Mouse (Mus musculus) stomach, postnatal 0 days (tissue): ENCODE measurements around the gene Lrrc3. TPM values are rescaled to one million over a fixed set of nuclear protein-coding genes. Genes with fewer than 3 reads are reported as not detected.
"Not testable (repeated sequence)": the region's sequence is repeated elsewhere in the genome, so short reads cannot be mapped to it uniquely, and the experiment has no call there.

Experiments used
- ATAC-seq: fragments of 200-750 bp; cut with Nextera tagmentation; 2 replicates; pipeline ENCODE4 v1.8.0; 2017; ENCODE audit not compliant: low FRiP score, low TSS enrichment
- DNase-seq: peaks from one replicate; pipeline ENCODE4 v3.0.0-alpha.2; 2016; ENCODE audit warnings: low spot score
- H3K27ac ChIP-seq: fragments of 300-500 bp; sonication (generic); replicated peaks from 2 replicates; pipeline ENCODE4 v1.5.1; 2014; ENCODE audit warnings: mild to moderate bottlenecking, control low read depth
- H3K27me3 ChIP-seq: fragments of 300-500 bp; sonication (generic); 2 replicates; pipeline ENCODE4 v1.6.1; 2014; ENCODE audit warnings: low read length; ENCODE audit not compliant: control insufficient read depth, insufficient read depth
- H3K36me3 ChIP-seq: fragments of 300-500 bp; sonication (generic); 2 replicates; pipeline ENCODE4 v1.6.1; 2014; ENCODE audit warnings: low read length, mixed read lengths; ENCODE audit not compliant: control insufficient read depth, insufficient read depth
- H3K4me1 ChIP-seq: fragments of 300-500 bp; sonication (generic); replicated peaks from 2 replicates; pipeline ENCODE4 v1.6.1; 2014; ENCODE audit warnings: antibody characterized with exemption; ENCODE audit not compliant: control insufficient read depth, insufficient read depth
- H3K4me2 ChIP-seq: fragments of 300-500 bp; sonication (generic); replicated peaks from 2 replicates; pipeline ENCODE4 v1.6.1; 2014; ENCODE audit warnings: low read depth, mild to moderate bottlenecking, control low read depth, moderate library complexity
- H3K4me3 ChIP-seq: fragments of 300-500 bp; sonication (generic); 2 replicates; pipeline ENCODE4 v1.5.1; 2014; ENCODE audit warnings: low read depth, low read length, control low read depth
- H3K9ac ChIP-seq: fragments of 300-500 bp; sonication (generic); 2 replicates; pipeline ENCODE4 v1.6.1; 2014; ENCODE audit warnings: mild to moderate bottlenecking, low read length, control low read depth, mixed read lengths
- H3K9me3 ChIP-seq: fragments of 300-500 bp; sonication (generic); 2 replicates; pipeline ENCODE4 v1.6.1; 2016; ENCODE audit warnings: low read length; ENCODE audit not compliant: control insufficient read depth
- CTCF ChIP-seq: IDR thresholded peaks from 2 replicates; pipeline ENCODE4 v1.5.1; 2016; ENCODE audit warnings: antibody characterized with exemption, low read depth, mild to moderate bottlenecking, moderate library complexity
- EP300 ChIP-seq: optimal IDR thresholded peaks from 2 replicates; pipeline ENCODE3; 2016; ENCODE audit warnings: antibody characterized with exemption
- WGBS: fragments of 180-500 bp; shearing (Covaris S2); extraction: QIAGEN DNeasy Blood & Tissue Kit; methylation state at CpG from one replicate; pipeline ENCODE4 v1.1.7; 2014; 5-methylcytosine and 5-hydroxymethylcytosine counted together
- polyA plus RNA-seq: library from polyadenylated mRNA; unstranded; fragments of >200 nt; fragmentation: Nextera tagmentation; extraction: Ambion mirVana; gene quantifications from 2 replicates; pipeline ENCODE4 v1.2.1, GENCODE M21; 2015

The Lrrc3 gene
- polyA plus RNA-seq = 3.3 and 3.6 TPM in 2 replicates

DNA sequence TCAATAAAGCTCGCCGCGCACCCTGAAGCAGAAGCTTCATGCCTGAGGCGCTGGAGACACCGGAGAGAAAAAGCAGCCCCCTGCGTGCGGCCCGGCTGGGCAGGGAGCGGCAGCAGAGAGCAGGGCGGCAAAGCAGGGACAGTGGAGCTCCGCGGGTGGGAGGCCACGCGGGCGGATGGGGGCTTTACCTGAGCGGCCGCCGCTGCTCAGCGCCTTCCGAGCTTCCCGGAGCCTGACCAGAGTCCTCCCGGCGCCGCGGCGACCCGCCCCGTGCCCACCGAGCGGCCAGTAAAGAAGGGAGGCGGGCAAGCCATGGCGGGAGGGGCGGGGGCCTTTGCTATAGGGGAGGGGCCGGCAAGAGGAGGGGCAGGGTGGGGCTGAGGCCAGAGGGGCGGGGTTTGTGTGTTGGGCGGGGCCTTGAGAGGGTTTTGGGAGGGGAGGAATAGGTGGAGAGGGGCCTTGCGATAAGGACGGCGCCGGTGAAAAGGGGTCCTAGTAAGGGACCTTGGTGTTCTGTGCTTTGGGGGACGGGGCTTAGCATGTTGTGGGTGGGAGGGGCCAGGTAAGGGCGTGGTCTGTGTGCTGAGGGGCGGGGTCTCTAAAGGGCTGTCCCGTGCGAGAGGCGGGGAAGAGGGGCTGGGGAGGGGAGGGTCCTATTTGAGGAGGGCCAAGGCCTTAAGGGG lies at the start of gene Lrrc3:
Lrrc3 (minus strand) TSS at position 326 of the 683 bp plus-strand sequence.
- TF ChIP-seq EP300 (no peak), CTCF (peak; percentile 56)
- H3K9me3 ChIP-seq = no peaks in the 10 kb centered on the region
- H3K4me1 ChIP-seq = no peaks in the 10 kb centered on the region; the same call in 1 of the 2 replicates
- DNase-seq (peak; percentile 83), ATAC-seq (peak; percentile 77)
- H3K27me3 ChIP-seq = no peaks in the 10 kb centered on the region
- no peak within 1 kb of the TSS for H3K27ac ChIP-seq
- H3K4me2 ChIP-seq = peak within 1 kb of the TSS; percentile 81
- H3K36me3 ChIP-seq = no peaks in the 10 kb centered on the region
- H3K4me3 ChIP-seq = peak within 1 kb of the TSS; percentile 60
- WGBS = 2% methylated on average over 26 of the region's 46 CpGs
- H3K9ac ChIP-seq = peak within 1 kb of the TSS; percentile 61

GRCm38 (mm10) chr10:77950468-77950867 lies 48.1 kb upstream of the Lrrc3 start:
- WGBS = 90% methylated on average over 8 of the region's 12 CpGs
- not testable (repeated sequence) for H3K4me3 ChIP-seq, H3K36me3 ChIP-seq, H3K4me2 ChIP-seq, H3K9me3 ChIP-seq, H3K27ac ChIP-seq, ATAC-seq, H3K9ac ChIP-seq, H3K27me3 ChIP-seq, H3K4me1 ChIP-seq, DNase-seq

GRCm38 (mm10) chr10:77939685-77940084 lies 37.3 kb upstream of the Lrrc3 start:
- ATAC-seq (no peak), DNase-seq (no peak)
- Histone ChIP-seq H3K27ac (no peak overlapping the region), H3K4me3 (no peak overlapping the region), H3K36me3 (no peaks in the 10 kb centered on the region), H3K9me3 (no peaks in the 10 kb centered on the region), H3K4me2 (no peak overlapping the region), H3K9ac (no peak overlapping the region), H3K4me1 (no peaks in the 10 kb centered on the region), H3K27me3 (no peaks in the 10 kb centered on the region)
- WGBS = 59% methylated on average over 2 of the region's 2 CpGs
- TF ChIP-seq CTCF (no peak), EP300 (no peak)

DNA sequence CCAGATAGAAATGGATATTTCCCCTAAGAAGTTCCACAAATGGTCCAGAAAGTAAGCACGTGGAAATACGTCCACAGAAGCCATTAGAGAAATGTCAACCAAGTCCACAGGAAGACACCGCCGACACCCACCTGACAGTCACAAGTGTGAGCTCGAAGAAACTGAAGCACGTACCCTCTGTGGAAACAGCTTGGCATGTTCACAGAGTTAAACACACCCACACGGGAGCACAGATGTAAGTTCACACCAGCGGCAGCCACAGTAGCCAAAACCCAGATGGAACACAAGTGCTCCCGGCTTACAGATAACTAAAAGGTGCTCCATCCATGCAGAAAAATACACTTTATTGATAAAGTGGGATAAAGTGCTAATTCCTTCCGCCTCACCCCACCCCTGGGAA lies 25.0 kb upstream of the Lrrc3 start:
- Histone ChIP-seq H3K9ac (no peak overlapping the region), H3K4me2 (no peak overlapping the region), H3K27ac (no peak overlapping the region), H3K4me3 (no peak overlapping the region), H3K36me3 (no peaks in the 10 kb centered on the region), H3K4me1 (no peaks in the 10 kb centered on the region), H3K27me3 (no peaks in the 10 kb centered on the region), H3K9me3 (no peaks in the 10 kb centered on the region)
- ATAC-seq (no peak), DNase-seq (no peak)
- 79% methylated on average over 10 of the region's 10 CpGs for WGBS
- TF ChIP-seq CTCF (no peak), EP300 (no peak)

DNA sequence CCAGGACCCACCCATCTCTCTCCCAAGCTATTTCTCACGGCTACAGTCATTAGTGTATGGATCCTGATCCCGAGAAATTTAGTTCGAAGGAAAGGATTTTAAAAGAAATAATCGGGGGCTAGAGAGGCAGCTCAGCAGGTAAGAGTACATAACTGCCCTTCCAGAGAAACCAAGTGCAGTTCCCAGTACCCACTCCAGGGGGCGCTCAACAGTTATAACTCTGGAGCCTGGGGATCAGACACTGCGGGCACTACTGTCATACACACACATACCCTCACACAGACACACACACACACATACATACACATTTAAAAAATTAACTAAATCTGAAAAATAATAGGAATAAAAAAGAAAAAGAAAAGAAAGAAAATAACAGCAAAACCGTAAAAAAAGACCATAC lies 23.8 kb upstream of the Lrrc3 start:
- DNase-seq (peak; percentile 67), ATAC-seq (no peak)
- peak; percentile 71 for TF ChIP-seq CTCF
- no peak for TF ChIP-seq EP300
- H3K4me2 ChIP-seq = no peak overlapping the region
- WGBS = 35% methylated on average over 7 of the region's 7 CpGs
- no peaks in the 10 kb centered on the region for H3K9me3 ChIP-seq
- H3K4me1 ChIP-seq = no peaks in the 10 kb centered on the region
- no peak overlapping the region for H3K4me3 ChIP-seq
- H3K9ac ChIP-seq = no peak overlapping the region
- no peaks in the 10 kb centered on the region for H3K27me3 ChIP-seq
- H3K27ac ChIP-seq = no peak overlapping the region
- H3K36me3 ChIP-seq = no peaks in the 10 kb centered on the region

DNA sequence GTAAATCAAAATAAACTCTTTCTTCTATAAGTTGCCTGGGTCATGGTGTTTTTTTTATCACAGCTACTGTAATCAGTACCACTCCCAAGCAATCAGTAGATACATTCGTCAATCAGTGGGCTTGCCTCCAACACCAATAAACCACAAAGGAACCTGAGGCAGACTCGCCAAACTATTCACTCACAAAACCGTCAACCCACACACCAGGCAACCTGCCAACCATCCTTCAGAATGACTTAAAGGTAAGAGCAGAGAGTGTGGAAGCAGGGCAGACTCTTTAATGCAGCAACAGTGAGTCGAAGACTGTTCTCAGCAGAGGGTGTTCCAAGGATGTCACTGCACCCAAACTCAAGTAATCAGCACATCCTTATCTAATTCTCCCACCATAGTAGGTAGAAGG lies 20.3 kb upstream of the Lrrc3 start:
- Histone ChIP-seq H3K27ac (no peak overlapping the region), H3K4me2 (no peak overlapping the region), H3K27me3 (no peaks in the 10 kb centered on the region), H3K4me3 (no peak overlapping the region), H3K4me1 (no peaks in the 10 kb centered on the region), H3K36me3 (no peaks in the 10 kb centered on the region), H3K9me3 (no peaks in the 10 kb centered on the region), H3K9ac (no peak overlapping the region)
- DNase-seq = peak; percentile 42
- 43% methylated on average over 4 of the region's 4 CpGs for WGBS
- ATAC-seq = no peak
- TF ChIP-seq CTCF (no peak), EP300 (no peak)
